Mouse (Mus musculus): ENCODE data around the gene Xrn2.

GRCm38 (mm10) chr2:147007265-147007664 is 5.5 kb upstream of the Xrn2 start:
- TF ChIP-seq CTCF (IDR thresholded peaks at IDR 0.05; ENCODE audit: low read depth, low read length): no peak
- no peak for TF ChIP-seq POLR2A (IDR thresholded peaks at IDR 0.05; ENCODE audit: borderline replicate concordance, low read depth, low read length)

All from bone marrow macrophage, adult 2 months (primary cell).